Mouse (Mus musculus): ENCODE data around the gene Lrpprc. TPM values are rescaled to one million over a fixed set of nuclear protein-coding genes. Genes with fewer than 3 reads are reported as not detected.

The Lrpprc gene
- total and polyA plus RNA-seq, 2 experiments from 2014 or later = 39.1 to 47.3 TPM

GRCm38 (mm10) chr17:84677595-84677994 is 113.0 kb downstream of the Lrpprc start:
- Histone ChIP-seq H3K9ac (replicated peaks; ENCODE audit: low read length) (no peak overlapping the region), H3K4me1 (ENCODE audit: insufficient read depth, low read length) (no peaks in the 10 kb centered on the region), H3K27me3 (ENCODE audit: insufficient read depth, low read length) (peaks cover 9% of the 10 kb centered on the region), H3K9me3 (ENCODE audit: low read length) (no peaks in the 10 kb centered on the region), H3K4me3 (ENCODE audit: low read length) (no peak overlapping the region), H3K4me2 (ENCODE audit: low read depth, low read length) (no peak overlapping the region), H3K36me3 (ENCODE audit: insufficient read depth, low read length) (no peaks in the 10 kb centered on the region), H3K27ac (no peak overlapping the region)
- WGBS = 90% methylated on average over 11 of the region's 11 CpGs
- no peak for ATAC-seq
- TF ChIP-seq CTCF (IDR thresholded peaks at IDR 0.05; ENCODE audit: low read depth) = no peak
- DNase-seq (ENCODE audit: low spot score) = no peak

GRCm38 (mm10) chr17:84675951-84676366 is 114.6 kb downstream of the Lrpprc start, which contains the start of gene Abcg8:
TSS of gene Abcg8 (plus strand) at chr17:84676302.
- Histone ChIP-seq H3K4me2 (ENCODE audit: low read depth, low read length) (peak within 1 kb of the TSS; percentile 63), H3K4me3 (ENCODE audit: low read length) (peak within 1 kb of the TSS; percentile 34), H3K9ac (replicated peaks; ENCODE audit: low read length) (0 out of 2 replicates have a peak within 1 kb of the TSS, but pooled peaks have one; percentile 21), H3K27me3 (ENCODE audit: insufficient read depth, low read length) (peaks cover 9% of the 10 kb centered on the region), H3K36me3 (ENCODE audit: insufficient read depth, low read length) (no peaks in the 10 kb centered on the region), H3K4me1 (ENCODE audit: insufficient read depth, low read length) (no peaks in the 10 kb centered on the region), H3K9me3 (ENCODE audit: low read length) (no peaks in the 10 kb centered on the region), H3K27ac (no peak within 1 kb of the TSS)
- ATAC-seq (peak; percentile 58; the same call in 1 of the 2 replicates), DNase-seq (ENCODE audit: low spot score) (peak; percentile 25)
- TF ChIP-seq CTCF (IDR thresholded peaks at IDR 0.05; ENCODE audit: low read depth) = no peak; the same call in 1 of the 2 replicates
- WGBS = under 1% methylated on average over 24 of the region's 24 CpGs

GRCm38 (mm10) chr17:84675204-84675603 is 115.4 kb downstream of the Lrpprc start:
- Histone ChIP-seq H3K27ac (no peak overlapping the region), H3K4me1 (ENCODE audit: insufficient read depth, low read length) (no peaks in the 10 kb centered on the region)

GRCm38 (mm10) chr17:84674048-84674447 is 116.5 kb downstream of the Lrpprc start:
- no peak overlapping the region for H3K9ac ChIP-seq (replicated peaks; ENCODE audit: low read length)
- TF ChIP-seq CTCF (IDR thresholded peaks at IDR 0.05; ENCODE audit: low read depth) = no peak
- H3K4me2 ChIP-seq (ENCODE audit: low read depth, low read length) = no peak overlapping the region
- no peak overlapping the region for H3K27ac ChIP-seq
- ATAC-seq (no peak), DNase-seq (ENCODE audit: low spot score) (no peak)
- H3K27me3 ChIP-seq (ENCODE audit: insufficient read depth, low read length) = peaks cover 9% of the 10 kb centered on the region
- no peaks in the 10 kb centered on the region for H3K36me3 ChIP-seq (ENCODE audit: insufficient read depth, low read length)
- H3K9me3 ChIP-seq (ENCODE audit: low read length) = no peaks in the 10 kb centered on the region
- no peak overlapping the region for H3K4me3 ChIP-seq (ENCODE audit: low read length)
- no peaks in the 10 kb centered on the region for H3K4me1 ChIP-seq (ENCODE audit: insufficient read depth, low read length)
- 34% methylated on average over 7 of the region's 7 CpGs for WGBS

More at GRCm38 (mm10) chr17:84675204-84675603, 115.4 kb downstream of the Lrpprc start:
- WGBS = 68% methylated on average over 4 of the region's 4 CpGs
- no peaks in the 10 kb centered on the region for H3K36me3 ChIP-seq (ENCODE audit: insufficient read depth, low read length)
- H3K4me3 ChIP-seq (ENCODE audit: low read length) = no peak overlapping the region
- no peak overlapping the region for H3K4me2 ChIP-seq (ENCODE audit: low read depth, low read length)
- no peak for DNase-seq (ENCODE audit: low spot score)
- H3K9ac ChIP-seq (replicated peaks; ENCODE audit: low read length) = no peak overlapping the region
- H3K9me3 ChIP-seq (ENCODE audit: low read length) = no peaks in the 10 kb centered on the region
- ATAC-seq = no peak
- TF ChIP-seq CTCF (IDR thresholded peaks at IDR 0.05; ENCODE audit: low read depth) = no peak
- peaks cover 9% of the 10 kb centered on the region for H3K27me3 ChIP-seq (ENCODE audit: insufficient read depth, low read length)

GRCm38 (mm10) chr17:84672376-84673369 is 117.9 kb downstream of the Lrpprc start:
- H3K27ac ChIP-seq = no peak overlapping the region
- H3K4me2 ChIP-seq (ENCODE audit: low read depth, low read length) = no peak overlapping the region
- ATAC-seq (no peak), DNase-seq (ENCODE audit: low spot score) (no peak)
- no peak overlapping the region for H3K9ac ChIP-seq (replicated peaks; ENCODE audit: low read length)
- no peaks in the 10 kb centered on the region for H3K9me3 ChIP-seq (ENCODE audit: low read length)
- H3K4me3 ChIP-seq (ENCODE audit: low read length) = no peak overlapping the region
- no peaks in the 10 kb centered on the region for H3K4me1 ChIP-seq (ENCODE audit: insufficient read depth, low read length)
- WGBS = 76% methylated on average over 16 of the region's 16 CpGs
- no peak for TF ChIP-seq CTCF (IDR thresholded peaks at IDR 0.05; ENCODE audit: low read depth)
- H3K36me3 ChIP-seq (ENCODE audit: insufficient read depth, low read length) = no peaks in the 10 kb centered on the region
- peaks cover 9% of the 10 kb centered on the region for H3K27me3 ChIP-seq (ENCODE audit: insufficient read depth, low read length)

- no peak overlapping the region for H3K4me2 ChIP-seq (ENCODE audit: low read depth, low read length)
- H3K36me3 ChIP-seq (ENCODE audit: insufficient read depth, low read length) = no peaks in the 10 kb centered on the region
- no peak overlapping the region for H3K9ac ChIP-seq (replicated peaks; ENCODE audit: low read length)
- no peak overlapping the region for H3K4me3 ChIP-seq (ENCODE audit: low read length)
- no peak for TF ChIP-seq CTCF (IDR thresholded peaks at IDR 0.05; ENCODE audit: low read depth)
- no peak overlapping the region for H3K27ac ChIP-seq
- no peaks in the 10 kb centered on the region for H3K9me3 ChIP-seq (ENCODE audit: low read length)
- H3K4me1 ChIP-seq (ENCODE audit: insufficient read depth, low read length) = no peaks in the 10 kb centered on the region
- DNase-seq (ENCODE audit: low spot score) = no peak
- H3K27me3 ChIP-seq (ENCODE audit: insufficient read depth, low read length) = no peaks in the 10 kb centered on the region
- no peak for ATAC-seq
- WGBS = 96% methylated on average over 3 of the region's 3 CpGs
Observed at GRCm38 (mm10) chr17:84667848-84668247, 122.7 kb downstream of the Lrpprc start.
